Mouse (Mus musculus) kidney, adult 2 months (tissue): Measurements from ENCODE around the gene Ltbp3.

ENCODE experiments used
- CTCF ChIP-seq: fragments of 200-500 bp; conservative IDR thresholded peaks from 2 replicates; pipeline ENCODE4 v1.5.1; 2011; ENCODE audit warnings: low read depth, mild to moderate bottlenecking, control low read depth, low read length, moderate library complexity, mixed read lengths; ENCODE audit not compliant: insufficient read depth, insufficient read length
- POLR2A ChIP-seq: fragments of 200-500 bp; IDR thresholded peaks from one replicate; pipeline ENCODE4 v1.6.1; 2011; ENCODE audit warnings: low read depth, low read length, control low read depth

DNA sequence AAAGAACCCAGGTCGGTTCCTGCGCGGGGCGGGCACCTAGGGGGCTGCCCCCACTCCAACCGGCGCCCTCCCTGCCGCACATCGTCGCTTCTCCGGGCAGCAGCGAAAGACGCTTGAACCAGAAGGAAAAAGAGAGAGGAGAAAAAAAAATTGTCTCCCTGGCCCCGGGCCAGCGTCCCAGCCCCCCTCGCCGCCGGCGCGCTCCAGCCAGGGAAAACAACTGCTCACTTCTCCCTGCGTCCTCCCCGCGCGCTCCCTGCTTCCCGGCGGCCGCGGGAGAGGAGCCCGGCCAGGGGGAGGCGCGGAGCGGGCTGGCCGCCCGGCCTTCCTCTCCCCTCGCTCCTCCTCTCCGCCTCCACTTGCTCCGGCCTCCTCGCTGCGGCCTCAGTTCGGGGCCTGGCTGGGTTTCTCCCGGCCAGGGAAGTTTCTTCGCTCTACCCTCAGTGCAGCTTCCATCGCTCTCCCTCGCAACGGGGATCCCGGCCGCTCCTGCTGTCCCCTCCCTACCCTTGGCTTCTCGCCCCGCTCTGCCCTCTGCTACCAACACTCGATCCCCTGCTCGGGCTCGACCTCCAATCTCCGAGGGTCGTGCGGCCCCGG, 1.0 kb downstream of the Ltbp3 start:
- TF ChIP-seq CTCF (no peak), POLR2A (no peak)
